8 mouse cellular contexts compared by ENCODE assay signal in genomic region chr19:4425610-4426366, GRCm38 (mm10). TPM values are rescaled to one million over a fixed set of nuclear protein-coding genes. Genes with fewer than 3 reads are reported as not detected.
A peak's percentile ranks its signal among the peaks of the same experiment; 100 is the strongest.
DNase-seq lines count a peak whose midpoint lies in the region; ATAC-seq and TF ChIP-seq lines count a peak whose summit lies in the region.

No protein-coding gene starts in this region.

- 78% methylated on average over 19 of the region's 19 CpGs for WGBS in forebrain, postnatal 0 days
- 78% methylated on average over 19 of the region's 19 CpGs for WGBS in forebrain, embryonic 15.5 days
- WGBS in neural tube, embryonic 15.5 days: 75% methylated on average over 19 of the region's 19 CpGs
- WGBS in liver, embryonic 14.5 days (ENCODE audit: insufficient replicate concordance): 51% methylated on average over 19 of the region's 19 CpGs

- no peaks in the 10 kb centered on the region for H3K27me3 ChIP-seq in forebrain, postnatal 0 days (ENCODE audit: insufficient read depth, low read length)
- H3K27me3 ChIP-seq in forebrain, embryonic 15.5 days: no peaks in the 10 kb centered on the region
- no peaks in the 10 kb centered on the region for H3K27me3 ChIP-seq in neural tube, embryonic 15.5 days (replicated peaks)
- H3K27me3 ChIP-seq in liver, embryonic 14.5 days (ENCODE audit: control insufficient read depth, insufficient read depth, low read length): no peaks in the 10 kb centered on the region

- ATAC-seq in forebrain, postnatal 0 days: no peak
- ATAC-seq in forebrain, embryonic 15.5 days (replicated peaks): no peak
- ATAC-seq in neural tube, embryonic 15.5 days (ENCODE audit: low FRiP score): no peak
- no peak for ATAC-seq in liver, embryonic 14.5 days (ENCODE audit: insufficient read depth)

- no peak for DNase-seq in forebrain, postnatal 0 days
- peak; percentile 23 for DNase-seq in neural tube, embryonic 10.5 days (ENCODE audit: extremely low spot score, low spot score)
- peak; percentile 63 to 75 for DNase-seq in cerebellum, postnatal 10 days
- no peak for DNase-seq in liver, embryonic 14.5 days (ENCODE audit: low read depth in 3 of 3, low spot score in 3 of 3)
- peak; percentile 62 for DNase-seq in thymus, postnatal 4 days
- DNase-seq in layer of hippocampus, postnatal 25 days (ENCODE audit: extremely low spot score in 1 of 2, low spot score in 1 of 2): no peak

- H3K4me1 ChIP-seq in forebrain, postnatal 0 days (ENCODE audit: insufficient read depth): no peaks in the 10 kb centered on the region
- H3K4me1 ChIP-seq in forebrain, embryonic 15.5 days: no peaks in the 10 kb centered on the region
- H3K4me1 ChIP-seq in neural tube, embryonic 15.5 days: no peaks in the 10 kb centered on the region
- peaks cover 0 to 2% of the 10 kb centered on the region in 2 experiments; a peak in 1 of 4 replicates for H3K4me1 ChIP-seq in liver, embryonic 14.5 days (replicated peaks; ENCODE audit: control insufficient read depth in 2 of 2, insufficient read depth in 2 of 2, low read length in 1 of 2)

- H3K4me2 ChIP-seq in forebrain, postnatal 0 days (ENCODE audit: low read depth): no peak overlapping the region
- H3K4me2 ChIP-seq in forebrain, embryonic 15.5 days (replicated peaks): no peak overlapping the region
- H3K4me2 ChIP-seq in neural tube, embryonic 15.5 days: no peak overlapping the region
- H3K4me2 ChIP-seq in liver, embryonic 14.5 days (ENCODE audit: low read depth): no peak overlapping the region

- no peak overlapping the region for H3K27ac ChIP-seq in forebrain, postnatal 0 days (ENCODE audit: low read depth, low read length)
- H3K27ac ChIP-seq in forebrain, embryonic 15.5 days (replicated peaks): no peak overlapping the region
- no peak overlapping the region for H3K27ac ChIP-seq in neural tube, embryonic 15.5 days (replicated peaks)
- H3K27ac ChIP-seq in liver, embryonic 14.5 days: no peak overlapping the region

- H3K9ac ChIP-seq in forebrain, postnatal 0 days: no peak overlapping the region
- no peak overlapping the region for H3K9ac ChIP-seq in forebrain, embryonic 15.5 days (replicated peaks)
- H3K9ac ChIP-seq in neural tube, embryonic 15.5 days (replicated peaks): no peak overlapping the region
- H3K9ac ChIP-seq in liver, embryonic 14.5 days (replicated peaks): no peak overlapping the region

- H3K9me3 ChIP-seq in forebrain, postnatal 0 days (ENCODE audit: low read length): no peaks in the 10 kb centered on the region
- H3K9me3 ChIP-seq in forebrain, embryonic 15.5 days: no peaks in the 10 kb centered on the region
- H3K9me3 ChIP-seq in neural tube, embryonic 15.5 days (replicated peaks): no peaks in the 10 kb centered on the region
- H3K9me3 ChIP-seq in liver, embryonic 14.5 days (ENCODE audit: control insufficient read depth, low read length): no peaks in the 10 kb centered on the region

- H3K36me3 ChIP-seq in forebrain, postnatal 0 days (ENCODE audit: insufficient read depth): no peaks in the 10 kb centered on the region
- no peaks in the 10 kb centered on the region for H3K36me3 ChIP-seq in forebrain, embryonic 15.5 days
- no peaks in the 10 kb centered on the region for H3K36me3 ChIP-seq in neural tube, embryonic 15.5 days
- no peaks in the 10 kb centered on the region for H3K36me3 ChIP-seq in liver, embryonic 14.5 days (replicated peaks; ENCODE audit: control insufficient read depth, insufficient read depth, low read depth)

- TF ChIP-seq EP300 in liver, embryonic 14.5 days (IDR thresholded peaks at IDR 0.05; ENCODE audit: low read depth): no peak

- TF ChIP-seq CTCF in forebrain, postnatal 0 days (IDR thresholded peaks at IDR 0.05; ENCODE audit: low read depth): peak; percentile 42; the same call in 1 of the 2 replicates
- peak; percentile 83 for TF ChIP-seq CTCF in liver, embryonic 14.5 days (IDR thresholded peaks at IDR 0.05; ENCODE audit: low read depth)

- no peak overlapping the region for H3K4me3 ChIP-seq in forebrain, postnatal 0 days (ENCODE audit: low read depth, low read length)
- no peak overlapping the region for H3K4me3 ChIP-seq in forebrain, embryonic 15.5 days
- H3K4me3 ChIP-seq in neural tube, embryonic 15.5 days (replicated peaks): no peak overlapping the region
- no peak overlapping the region for H3K4me3 ChIP-seq in liver, embryonic 14.5 days (ENCODE audit: insufficient read depth in 1 of 2, low read depth in 2 of 2, low read length in 2 of 2)

RNA-seq across cellular contexts. Expression of gene Rhod, which starts 13.4 kb away (rescaled TPM):
- 3.6 and 5.2 TPM in 2 replicates for total RNA-seq in forebrain, postnatal 0 days (2014; rRNA removed)
- polyA plus RNA-seq in forebrain, postnatal 0 days (2015; fragmentation: Nextera tagmentation; extraction: Ambion mirVana): 4.3 and 4.7 TPM in 2 replicates
- 5.1 and 5.6 TPM in 2 replicates for polyA plus RNA-seq in forebrain, embryonic 15.5 days (2015; fragmentation: Nextera tagmentation; extraction: Ambion mirVana)
- polyA plus RNA-seq in neural tube, embryonic 15.5 days (2015; fragmentation: Nextera tagmentation; extraction: Ambion mirVana): 4.5 and 8.7 TPM in 2 replicates
- polyA plus RNA-seq in liver, embryonic 14.5 days (2012; rRNA removed): 3.8 and 5.3 TPM in 2 replicates
- 6.2 and 6.4 TPM in 2 replicates for polyA plus RNA-seq in liver, embryonic 14.5 days (2014; fragmentation: Nextera tagmentation; extraction: Ambion mirVana)
- 1 to 10 TPM in 1 of 2 experiments, under 1 TPM in 1; 0.87 to 1.2 TPM for total RNA-seq in layer of hippocampus, postnatal 25 days (2021)

RNA-seq across cellular contexts. Expression of gene Kdm2a, which starts 27.7 kb away (rescaled TPM):
- 55.0 and 71.7 TPM in 2 replicates for total RNA-seq in forebrain, postnatal 0 days (2014; rRNA removed)
- polyA plus RNA-seq in forebrain, postnatal 0 days (2015; fragmentation: Nextera tagmentation; extraction: Ambion mirVana): 13.1 and 19.5 TPM in 2 replicates
- 40.3 and 43.3 TPM in 2 replicates for polyA plus RNA-seq in forebrain, embryonic 15.5 days (2015; fragmentation: Nextera tagmentation; extraction: Ambion mirVana)
- polyA plus RNA-seq in neural tube, embryonic 15.5 days (2015; fragmentation: Nextera tagmentation; extraction: Ambion mirVana): 28.4 and 38.5 TPM in 2 replicates
- 18.9 and 19.0 TPM in 2 replicates for polyA plus RNA-seq in liver, embryonic 14.5 days (2012; rRNA removed)
- polyA plus RNA-seq in liver, embryonic 14.5 days (2014; fragmentation: Nextera tagmentation; extraction: Ambion mirVana): 12.4 and 13.4 TPM in 2 replicates
- 10 to 100 TPM; 70.6 to 85.0 TPM for total RNA-seq in layer of hippocampus, postnatal 25 days (2021)

RNA-seq across cellular contexts. Expression of gene Syt12, which starts 51.5 kb away (rescaled TPM):
- 8.2 and 13.0 TPM in 2 replicates for total RNA-seq in forebrain, postnatal 0 days (2014; rRNA removed)
- 2.9 and 3.3 TPM in 2 replicates for polyA plus RNA-seq in forebrain, postnatal 0 days (2015; fragmentation: Nextera tagmentation; extraction: Ambion mirVana)
- 1.5 and 1.8 TPM in 2 replicates for polyA plus RNA-seq in forebrain, embryonic 15.5 days (2015; fragmentation: Nextera tagmentation; extraction: Ambion mirVana)
- 8.8 TPM in 2 replicates for polyA plus RNA-seq in neural tube, embryonic 15.5 days (2015; fragmentation: Nextera tagmentation; extraction: Ambion mirVana)
- polyA plus RNA-seq in liver, embryonic 14.5 days (2012; rRNA removed): 0.06 and 0.15 TPM in 2 replicates
- 0.06 and 0.14 TPM in 2 replicates for polyA plus RNA-seq in liver, embryonic 14.5 days (2014; fragmentation: Nextera tagmentation; extraction: Ambion mirVana)
- 10 to 100 TPM; 29.5 to 31.8 TPM for total RNA-seq in layer of hippocampus, postnatal 25 days (2021)

Comparison
In these comparisons a context has a peak if more than half of its experiments do, and no peak if none do; other contexts are left out.
1. DNase-seq: peak in neural tube, embryonic 10.5 days (single experiment), cerebellum, postnatal 10 days (2 of 2) and thymus, postnatal 4 days (single experiment); none in forebrain, postnatal 0 days (single experiment), liver, embryonic 14.5 days (0 of 3) and layer of hippocampus, postnatal 25 days (0 of 2).